Mouse (Mus musculus) liver, adult (tissue): ENCODE results near the gene Arhgef39.

Experiments used
- GATA4 ChIP-seq: IDR thresholded peaks from 2 replicates; pipeline ENCODE4 v1.6.1; 2014; ENCODE audit warnings: mild to moderate bottlenecking, low read length; ENCODE audit not compliant: insufficient replicate concordance

Arhgef39 gene

DNA sequence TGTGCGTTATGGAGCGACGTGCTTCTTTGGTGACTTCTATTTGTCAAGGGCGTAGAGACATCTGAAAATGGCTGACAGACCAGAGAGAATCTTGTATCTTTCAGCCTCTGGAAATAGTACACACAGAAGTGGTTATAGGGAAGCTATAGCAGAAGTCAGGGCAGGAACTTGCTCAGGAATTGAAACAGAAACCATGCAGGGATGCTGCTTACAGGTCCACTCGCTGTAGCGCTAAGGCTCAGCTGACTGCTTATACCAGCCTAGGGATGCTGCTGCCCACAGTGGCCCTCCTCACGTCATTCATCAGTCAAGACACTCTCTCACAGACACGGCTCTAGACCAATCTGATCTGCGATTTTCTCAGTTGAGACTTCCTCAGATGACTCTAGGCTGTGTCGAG is 29.2 kb downstream of the Arhgef39 start:
- no peak for TF ChIP-seq GATA4

DNA sequence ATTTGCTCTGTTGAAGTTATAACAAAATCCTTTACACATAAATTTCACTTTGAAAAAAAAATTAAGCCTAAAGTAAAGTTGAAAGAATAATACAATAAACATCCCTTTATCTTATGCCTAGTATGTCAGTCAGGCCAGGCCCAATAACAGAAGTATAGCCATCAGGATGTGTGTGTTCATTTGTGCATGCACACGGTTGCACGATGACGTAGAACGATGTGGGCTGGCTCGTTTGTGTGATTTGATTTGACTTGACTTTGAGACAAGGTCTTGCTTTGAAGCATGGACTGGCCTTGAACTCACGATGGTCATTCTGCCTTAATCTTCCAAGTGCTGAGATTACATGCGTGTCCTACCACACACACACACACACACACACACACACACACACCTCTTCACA is 32.6 kb downstream of the Arhgef39 start:
- TF ChIP-seq GATA4 = no peak

DNA sequence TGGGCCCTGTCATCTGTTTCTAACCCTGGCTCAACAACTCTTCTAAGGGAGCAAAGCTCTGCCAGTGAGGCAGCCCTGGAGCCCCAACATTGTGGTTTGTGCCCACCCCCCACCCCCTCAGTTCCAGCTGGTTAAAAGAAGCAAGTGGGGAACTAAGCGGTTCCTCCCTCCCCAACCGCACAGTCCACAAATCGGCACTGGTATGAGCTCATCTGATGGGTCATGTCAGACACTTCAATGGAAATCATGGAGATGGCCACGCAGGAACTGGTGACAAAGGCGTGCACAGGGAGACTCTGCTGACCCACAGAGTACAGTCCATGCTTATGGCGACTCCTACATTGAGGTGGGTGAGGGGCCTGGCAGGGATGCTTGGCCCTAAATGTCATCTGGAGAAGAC is 33.6 kb downstream of the Arhgef39 start:
- TF ChIP-seq GATA4 = no peak

DNA sequence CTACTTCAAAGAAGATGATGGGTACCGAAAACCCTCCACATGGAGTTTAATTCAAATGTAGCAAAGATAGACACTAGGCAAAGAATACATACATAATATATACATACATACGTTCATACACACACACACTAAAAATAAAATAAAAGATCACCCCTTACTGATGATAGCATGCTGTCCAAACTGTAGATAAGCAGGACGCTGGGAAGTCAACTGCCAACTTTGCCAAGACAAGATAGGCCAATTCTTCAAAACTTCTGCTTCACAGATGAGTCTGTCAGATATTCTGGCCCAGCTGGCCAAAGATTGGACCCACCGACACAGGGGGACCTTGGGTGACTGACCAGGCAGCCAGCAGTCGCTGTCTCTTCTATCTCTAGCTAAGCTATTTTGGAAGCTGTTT is 36.4 kb downstream of the Arhgef39 start:
- no peak for TF ChIP-seq GATA4

DNA sequence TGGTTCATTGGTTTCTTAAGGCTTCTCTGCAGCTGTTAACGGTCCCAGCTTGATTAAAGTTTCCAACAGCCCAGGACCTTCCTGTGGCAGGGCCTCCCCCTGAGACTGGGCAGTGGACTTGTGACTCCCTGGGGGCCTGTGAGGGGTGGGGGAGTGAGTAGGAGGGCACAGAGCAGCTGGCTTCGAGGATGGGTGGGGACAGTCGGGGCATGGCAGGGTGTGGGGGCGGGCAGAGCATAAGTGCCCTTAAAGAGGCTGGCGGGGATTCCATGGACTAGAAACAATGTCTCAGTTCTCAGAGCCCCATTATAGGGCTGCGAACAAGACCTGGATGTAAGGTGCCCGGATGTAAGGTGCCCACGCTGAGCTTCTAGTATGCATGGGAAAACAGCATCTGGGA is 42.4 kb downstream of the Arhgef39 start:
- no peak for TF ChIP-seq GATA4

DNA sequence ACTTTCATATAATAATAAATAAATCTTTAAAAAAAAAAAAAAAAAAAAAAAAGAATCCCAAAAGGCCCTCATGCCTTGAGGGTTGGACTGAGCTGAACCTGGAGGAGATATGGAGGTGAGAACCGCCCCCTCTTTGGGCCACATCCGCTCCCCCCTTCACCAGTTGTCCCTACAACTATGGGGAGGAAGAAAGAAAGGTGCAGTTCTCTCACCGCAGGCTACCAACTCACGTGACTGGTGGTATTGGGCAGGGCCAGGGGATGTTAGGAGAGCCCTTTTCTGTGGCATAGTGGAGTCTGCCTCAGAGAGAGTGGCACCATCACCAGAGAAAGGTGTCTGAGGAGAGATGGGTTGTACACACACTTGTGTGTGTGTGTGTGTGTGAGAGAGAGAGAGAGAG is 43.0 kb downstream of the Arhgef39 start:
- TF ChIP-seq GATA4 = no peak

DNA sequence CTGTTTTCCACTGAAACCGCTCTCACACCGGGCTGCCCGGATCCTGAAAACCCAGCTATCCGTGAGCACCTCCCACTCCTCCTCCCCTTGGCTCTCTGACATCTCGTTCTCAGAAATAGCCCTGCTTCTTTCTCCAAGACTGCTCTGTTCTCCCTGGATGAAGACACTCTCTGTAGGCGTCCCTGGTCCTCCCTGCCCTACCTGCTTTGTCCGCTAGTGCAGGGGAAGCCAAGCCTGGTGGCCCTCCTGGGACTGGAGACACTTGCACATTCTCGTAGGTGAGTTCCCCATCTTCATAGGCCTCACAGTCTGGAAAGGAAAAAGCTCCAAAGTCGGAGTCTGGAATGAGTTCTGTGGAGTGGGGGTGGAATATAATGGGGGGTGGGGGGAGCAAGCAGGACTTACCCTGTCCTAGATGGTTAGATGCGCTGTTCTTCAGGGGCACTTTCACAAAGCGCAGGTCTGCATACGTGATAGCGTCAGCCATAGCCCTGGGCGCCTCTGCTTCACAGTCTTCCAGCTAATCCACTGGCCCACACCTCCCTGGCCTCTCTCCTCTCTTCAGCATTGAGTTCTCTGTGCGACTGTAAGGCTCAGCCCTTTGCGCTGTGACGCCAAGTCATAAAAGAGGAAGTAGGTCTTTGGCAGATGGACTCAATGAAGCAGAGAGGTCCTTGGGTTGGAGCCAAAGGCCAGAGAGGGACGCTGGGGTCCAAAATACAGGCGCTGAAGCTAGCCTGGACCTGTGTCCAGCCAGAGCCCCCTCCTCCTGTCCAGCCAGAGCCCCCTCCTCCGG is 45.3 kb downstream of the Arhgef39 start, which contains the start of gene Cd72:
TSS of gene Cd72 (minus strand) at position 588 of the 796 bp plus-strand sequence.
- no peak for TF ChIP-seq GATA4

DNA sequence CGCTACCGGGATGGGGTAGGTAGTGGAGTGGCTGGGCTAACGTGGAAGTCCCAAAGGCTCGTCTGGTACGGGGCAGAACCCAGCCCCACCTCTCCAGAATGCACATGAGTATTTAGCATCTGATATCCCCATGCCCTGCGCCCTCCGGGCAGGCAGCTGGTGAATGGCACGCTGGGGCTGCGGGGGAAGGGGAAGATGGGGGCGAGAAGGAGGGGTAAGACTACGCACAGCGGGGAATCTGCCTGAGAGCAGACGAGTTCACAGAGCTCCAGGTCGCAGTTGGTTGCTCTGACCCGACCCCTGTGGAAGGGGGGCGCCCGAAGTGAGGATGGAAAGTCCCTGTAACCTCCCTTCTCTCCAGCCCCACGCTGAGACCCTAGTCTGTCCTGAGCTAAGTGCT is 46.1 kb downstream of the Arhgef39 start:
- TF ChIP-seq GATA4 = no peak

DNA sequence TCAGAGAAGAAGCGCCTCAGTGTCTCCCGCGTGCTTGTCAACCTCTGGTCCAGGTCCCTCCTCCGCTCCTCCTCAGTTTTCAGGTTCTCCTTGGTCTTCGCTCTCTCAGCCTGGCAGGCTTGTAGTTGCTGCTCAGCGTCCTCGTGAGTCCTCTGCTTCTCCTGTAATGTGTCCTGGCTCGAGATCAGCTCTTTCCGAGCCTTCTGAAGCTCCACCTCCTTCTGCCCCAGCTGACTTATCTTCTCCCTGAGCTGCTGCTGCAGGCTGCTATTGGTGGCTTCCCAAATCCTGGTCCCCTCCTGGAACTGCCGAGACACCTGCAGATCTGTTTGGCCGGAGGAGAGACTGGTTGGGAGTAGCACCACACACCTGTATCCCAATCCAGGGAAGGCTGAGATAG is 47.2 kb downstream of the Arhgef39 start:
- TF ChIP-seq GATA4 = no peak

DNA sequence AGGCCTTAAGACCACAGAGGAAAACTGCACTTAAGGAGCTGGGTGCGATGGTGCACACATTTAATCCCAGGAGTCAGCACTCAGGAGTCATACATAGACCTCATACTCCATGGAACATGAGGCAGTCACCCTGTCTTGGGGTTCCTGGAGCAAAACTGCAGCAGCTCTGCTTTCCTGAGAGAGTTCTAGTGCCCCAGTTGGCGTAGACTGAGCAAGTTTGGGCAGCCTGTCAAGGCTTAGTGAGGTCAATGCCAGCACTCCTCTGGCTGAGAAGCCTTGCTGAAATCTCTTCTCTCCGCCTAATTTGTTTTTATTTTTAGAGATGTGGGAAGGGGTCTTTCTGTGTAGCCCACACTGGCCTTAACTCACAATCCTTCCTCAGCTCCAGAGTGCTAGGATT is 50.9 kb downstream of the Arhgef39 start:
- TF ChIP-seq GATA4 = no peak

DNA sequence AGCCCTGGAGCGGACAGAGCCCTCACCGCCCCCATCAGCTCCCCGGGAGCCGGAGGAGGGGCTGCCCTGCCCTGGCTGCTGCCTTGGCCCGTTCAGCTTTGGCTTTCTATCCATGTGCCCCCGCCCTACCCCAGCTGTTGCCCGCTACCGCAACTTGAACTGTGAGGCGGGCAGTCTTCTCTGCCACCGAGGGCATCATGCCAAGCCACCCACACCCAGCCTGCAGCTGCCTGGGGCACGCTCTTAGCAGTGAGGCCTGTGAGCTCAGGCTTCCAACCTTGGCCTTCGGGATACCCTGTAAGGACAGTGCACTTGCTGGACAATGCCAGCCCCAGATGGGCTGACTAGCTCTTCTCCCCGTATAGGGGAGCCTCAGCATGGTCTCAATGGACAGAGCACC is 52.2 kb downstream of the Arhgef39 start:
- TF ChIP-seq GATA4 = no peak
